Mouse (Mus musculus) hindbrain, embryonic 11.5 days (tissue): ENCODE data around the gene Nf1. TPM values are rescaled to one million over a fixed set of nuclear protein-coding genes. Genes with fewer than 3 reads are reported as not detected.

Experiments
- ATAC-seq: fragments of 200-750 bp; cut with Nextera tagmentation; 2 replicates; pipeline ENCODE4 v1.8.0; 2017; ENCODE audit warnings: mild to moderate bottlenecking, moderate TSS enrichment, moderate library complexity; ENCODE audit not compliant: low FRiP score
- DNase-seq: peaks from one replicate; pipeline ENCODE4 v3.0.0-alpha.2; 2015; ENCODE audit warnings: low spot score
- H3K27ac ChIP-seq: fragments of 300-500 bp; sonication (generic); 2 replicates; pipeline ENCODE4 v1.5.1; 2014; ENCODE audit warnings: mild to moderate bottlenecking, low read depth, low read length
- H3K27me3 ChIP-seq: fragments of 300-500 bp; sonication (generic); 2 replicates; pipeline ENCODE4 v1.6.1; 2014; ENCODE audit warnings: mild to moderate bottlenecking, low read length, moderate library complexity, mixed read lengths; ENCODE audit not compliant: control insufficient read depth, insufficient read depth
- H3K36me3 ChIP-seq: fragments of 300-500 bp; sonication (generic); 2 replicates; pipeline ENCODE4 v1.6.1; 2014; ENCODE audit warnings: mild to moderate bottlenecking, low read length, moderate library complexity, mixed read lengths; ENCODE audit not compliant: control insufficient read depth, insufficient read depth
- H3K4me1 ChIP-seq: fragments of 300-500 bp; sonication (generic); replicated peaks from 2 replicates; pipeline ENCODE4 v1.6.1; 2014; ENCODE audit warnings: low read length, mixed read lengths; ENCODE audit not compliant: control insufficient read depth, insufficient read depth
- H3K4me2 ChIP-seq: fragments of 300-500 bp; sonication (generic); replicated peaks from 2 replicates; pipeline ENCODE4 v1.6.1; 2014; ENCODE audit warnings: mild to moderate bottlenecking, low read depth, low read length
- H3K4me3 ChIP-seq: fragments of 300-500 bp; sonication (generic); 2 replicates; pipeline ENCODE4 v1.5.1; 2014; ENCODE audit warnings: low read depth, low read length
- H3K9ac ChIP-seq: fragments of 300-500 bp; sonication (generic); 2 replicates; pipeline ENCODE4 v1.6.1; 2014; ENCODE audit warnings: low read depth, low read length
- H3K9me3 ChIP-seq: fragments of 300-500 bp; sonication (generic); 2 replicates; pipeline ENCODE4 v1.6.1; 2016; ENCODE audit warnings: low read length; ENCODE audit not compliant: control insufficient read depth
- WGBS: fragments of 180-500 bp; shearing (Covaris S2); extraction: QIAGEN DNeasy Blood & Tissue Kit; methylation state at CpG from one replicate; pipeline ENCODE4 v1.1.7; 2014; 5-methylcytosine and 5-hydroxymethylcytosine counted together
- polyA plus RNA-seq: library from polyadenylated mRNA; unstranded; fragments of >200 nt; fragmentation: Nextera tagmentation; extraction: Ambion mirVana; gene quantifications from 2 replicates; pipeline ENCODE4 v1.2.1, GENCODE M21; 2014

Gene Nf1
- polyA plus RNA-seq, 1 experiment from 2014 or later = 14.9 TPM

DNA sequence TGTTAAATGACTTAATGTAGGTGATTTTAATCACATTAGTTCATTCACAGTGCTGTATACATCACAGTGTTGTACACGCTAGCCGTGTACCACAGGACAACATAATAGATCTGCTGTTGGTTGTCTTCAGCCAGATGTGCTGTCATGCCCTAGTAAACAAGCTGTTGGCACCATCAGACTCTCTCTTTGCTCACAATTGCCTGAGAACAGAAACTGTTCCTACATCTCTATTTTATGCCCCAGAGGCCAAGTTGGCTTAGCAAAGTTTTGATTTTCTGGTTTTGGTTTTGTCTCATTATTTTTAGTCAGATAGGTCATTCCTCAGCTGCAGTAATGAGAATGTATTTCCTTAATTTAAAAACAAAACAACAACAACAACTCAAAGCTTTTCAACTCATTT is 190.2 kb downstream of the Nf1 start:
- H3K9me3 ChIP-seq = no peaks in the 10 kb centered on the region
- no peaks in the 10 kb centered on the region for H3K4me1 ChIP-seq
- H3K4me2 ChIP-seq = no peak overlapping the region
- H3K27me3 ChIP-seq = no peaks in the 10 kb centered on the region
- no peak for DNase-seq
- H3K4me3 ChIP-seq = no peak overlapping the region
- H3K27ac ChIP-seq = no peak overlapping the region
- H3K36me3 ChIP-seq = no peaks in the 10 kb centered on the region
- no peak overlapping the region for H3K9ac ChIP-seq
- 95% methylated on average over 2 of the region's 2 CpGs for WGBS
- no peak for ATAC-seq

DNA sequence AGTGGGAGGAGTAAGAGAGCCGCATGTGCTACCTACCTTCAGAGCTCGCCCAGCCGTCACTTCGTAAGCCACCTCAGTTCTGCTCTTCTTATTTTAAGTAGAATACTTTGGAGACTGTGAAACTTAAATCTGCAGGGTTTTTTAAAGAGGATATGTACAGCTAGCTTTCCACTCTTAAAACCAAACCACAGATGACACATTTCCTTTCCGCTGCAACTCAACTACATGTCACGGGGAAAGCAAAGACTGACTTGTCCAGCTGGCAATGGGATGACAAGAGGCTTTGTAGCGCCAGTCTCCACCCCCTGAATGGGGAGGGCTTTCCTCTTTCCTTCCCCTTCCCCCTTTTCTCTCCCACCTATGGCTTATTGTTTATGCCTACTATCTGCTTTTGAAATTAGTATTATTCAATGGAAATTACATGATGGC is 190.9 kb downstream of the Nf1 start, which contains the start of the genes Evi2 and Evi2a:
Gene Evi2, minus strand, starts transcription at position 257 of the 429 bp plus-strand sequence.
Gene Evi2a, minus strand, starts transcription at position 277 of the 429 bp plus-strand sequence.
- ATAC-seq = no peak

DNA sequence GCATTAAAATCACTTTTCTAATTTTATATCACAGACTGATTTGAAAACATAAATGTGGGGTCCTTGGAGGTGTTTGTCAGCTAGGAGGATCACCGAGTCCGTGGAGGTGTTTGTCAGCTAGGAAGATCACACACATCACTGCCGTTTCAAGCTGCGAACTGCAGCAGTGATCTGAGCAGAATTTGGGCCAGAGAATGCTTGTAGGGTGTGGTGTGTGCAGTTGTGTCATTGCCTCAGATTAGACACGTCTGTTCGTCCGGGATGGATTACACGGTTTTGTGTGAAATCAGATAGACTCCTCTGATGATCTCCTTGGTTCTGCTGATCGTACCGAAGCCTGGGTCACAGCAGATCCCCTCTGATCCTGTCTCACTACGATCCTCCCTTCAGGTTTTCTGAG is 191.3 kb downstream of the Nf1 start:
- no peak overlapping the region for H3K27ac ChIP-seq
- no peaks in the 10 kb centered on the region for H3K27me3 ChIP-seq
- 93% methylated on average over 11 of the region's 11 CpGs for WGBS
- H3K4me3 ChIP-seq = no peak overlapping the region
- no peaks in the 10 kb centered on the region for H3K9me3 ChIP-seq
- DNase-seq (no peak), ATAC-seq (no peak)
- no peak overlapping the region for H3K9ac ChIP-seq
- H3K36me3 ChIP-seq = no peaks in the 10 kb centered on the region
- no peak overlapping the region for H3K4me2 ChIP-seq
- no peaks in the 10 kb centered on the region for H3K4me1 ChIP-seq

More for the DNA sequence above, 190.9 kb downstream of the Nf1 start, which contains the start of the genes Evi2 and Evi2a:
- Histone ChIP-seq H3K4me2 (no peak within 1 kb of the TSS), H3K9ac (no peak within 1 kb of the TSS), H3K4me3 (no peak within 1 kb of the TSS), H3K9me3 (no peaks in the 10 kb centered on the region), H3K36me3 (no peaks in the 10 kb centered on the region), H3K27ac (no peak within 1 kb of the TSS), H3K4me1 (no peaks in the 10 kb centered on the region), H3K27me3 (no peaks in the 10 kb centered on the region)
- WGBS = 90% methylated on average over 7 of the region's 7 CpGs
- no peak for DNase-seq

DNA sequence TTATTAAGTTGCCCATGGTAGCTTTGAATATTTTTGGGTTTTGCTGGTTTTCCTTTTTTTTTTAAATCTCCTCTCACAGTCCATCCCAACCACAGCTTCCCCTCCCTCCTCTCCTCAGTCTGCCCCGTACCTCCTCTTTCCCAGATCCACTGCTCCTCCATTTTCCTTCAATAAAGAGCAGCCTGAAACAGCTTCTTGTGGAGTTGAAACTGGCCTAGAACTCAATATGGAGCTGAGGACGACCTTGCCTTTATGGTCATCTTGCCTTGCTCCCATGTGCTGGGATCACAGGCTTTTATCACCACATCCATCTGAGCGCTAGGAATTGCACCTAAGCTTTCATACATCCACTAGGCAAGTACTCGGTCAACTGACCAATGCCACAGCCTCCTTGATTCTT is 192.0 kb downstream of the Nf1 start:
- Histone ChIP-seq H3K9me3 (no peaks in the 10 kb centered on the region), H3K9ac (no peak overlapping the region), H3K27me3 (no peaks in the 10 kb centered on the region), H3K36me3 (no peaks in the 10 kb centered on the region), H3K4me2 (no peak overlapping the region), H3K4me3 (no peak overlapping the region), H3K27ac (no peak overlapping the region), H3K4me1 (no peaks in the 10 kb centered on the region)
- no peak for ATAC-seq
- no peak for DNase-seq
- WGBS = 92% methylated on average over 4 of the region's 4 CpGs

DNA sequence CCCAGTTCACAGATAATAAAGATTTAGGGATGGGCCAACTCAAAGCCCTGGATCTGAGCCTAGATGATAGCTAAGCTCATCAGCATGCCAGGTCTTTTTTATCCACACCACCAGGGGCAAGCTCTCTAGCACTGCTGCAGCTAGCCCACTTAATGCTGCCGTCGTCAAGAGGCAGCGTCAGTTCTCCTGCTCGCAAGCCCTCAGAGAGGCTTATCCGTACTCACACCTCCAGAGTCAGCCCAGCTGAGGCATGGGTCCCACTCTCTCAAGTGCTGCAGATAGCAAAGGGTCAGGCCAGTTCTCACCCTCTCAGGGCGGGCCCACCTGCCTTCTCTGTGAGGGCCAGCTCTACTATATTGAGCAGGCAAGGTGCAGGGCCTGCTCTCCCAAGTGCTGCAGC is 193.8 kb downstream of the Nf1 start:
- Histone ChIP-seq H3K9ac (no peak overlapping the region), H3K4me1 (no peaks in the 10 kb centered on the region), H3K36me3 (no peaks in the 10 kb centered on the region), H3K4me3 (no peak overlapping the region), H3K4me2 (no peak overlapping the region), H3K27ac (no peak overlapping the region), H3K27me3 (no peaks in the 10 kb centered on the region), H3K9me3 (no peaks in the 10 kb centered on the region)
- ATAC-seq (no peak), DNase-seq (no peak)
- 95% methylated on average over 6 of the region's 6 CpGs for WGBS

DNA sequence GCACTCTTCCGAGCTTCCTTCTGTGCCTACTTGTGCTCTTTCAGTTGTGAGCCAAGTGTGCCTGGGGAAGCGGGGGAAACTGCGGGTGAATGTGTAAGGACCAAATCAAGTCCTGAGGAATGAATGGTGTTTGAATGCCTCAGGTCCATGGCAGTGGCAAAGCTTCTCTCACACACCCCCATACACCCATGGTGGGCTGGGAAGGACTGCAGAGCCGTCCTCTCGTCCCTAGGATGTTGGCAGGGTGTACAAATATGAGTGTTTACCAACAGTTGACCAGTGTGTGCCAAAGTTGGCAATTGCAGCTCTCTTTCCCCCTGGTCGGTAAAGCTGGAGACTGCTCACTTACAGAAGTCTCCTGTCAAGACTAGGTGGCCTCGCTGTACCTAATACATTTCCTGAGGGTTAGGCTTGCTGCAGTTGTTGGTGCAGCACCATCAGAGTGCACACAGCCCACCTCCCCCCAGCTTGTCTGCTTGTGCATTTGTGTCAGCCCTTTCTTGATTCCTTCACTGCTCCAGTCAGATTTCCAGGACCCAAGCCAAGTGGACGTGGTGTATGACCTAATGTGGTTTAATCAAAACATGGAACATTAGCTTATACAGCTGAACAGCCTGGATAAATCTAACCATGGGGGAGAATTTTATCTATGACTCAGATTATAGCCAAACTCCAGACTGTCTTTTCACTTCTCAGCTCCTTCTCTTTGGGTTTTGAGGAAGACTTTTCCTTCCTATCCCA is 194.6 kb downstream of the Nf1 start:
- no peaks in the 10 kb centered on the region for H3K36me3 ChIP-seq
- WGBS = 91% methylated on average over 8 of the region's 8 CpGs
- H3K27me3 ChIP-seq = no peaks in the 10 kb centered on the region
- no peaks in the 10 kb centered on the region for H3K4me1 ChIP-seq
- no peak overlapping the region for H3K27ac ChIP-seq
- DNase-seq = no peak
- no peak overlapping the region for H3K4me2 ChIP-seq
- no peak for ATAC-seq
- H3K4me3 ChIP-seq = no peak overlapping the region
- no peak overlapping the region for H3K9ac ChIP-seq
- no peaks in the 10 kb centered on the region for H3K9me3 ChIP-seq

DNA sequence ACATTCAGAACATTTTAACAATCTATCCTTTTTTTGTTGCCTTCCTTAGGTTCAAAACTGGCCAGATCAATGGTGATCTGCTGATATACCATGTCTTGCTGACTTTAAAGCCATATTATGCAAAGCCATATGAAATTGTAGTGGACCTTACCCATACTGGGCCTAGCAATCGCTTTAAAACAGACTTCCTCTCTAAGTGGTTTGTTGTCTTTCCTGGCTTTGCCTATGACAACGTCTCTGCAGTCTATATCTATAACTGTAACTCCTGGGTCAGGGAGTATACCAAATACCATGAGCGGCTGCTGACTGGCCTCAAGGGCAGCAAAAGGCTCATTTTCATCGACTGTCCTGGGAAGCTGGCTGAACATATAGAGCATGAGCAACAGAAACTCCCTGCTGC is 196.1 kb downstream of the Nf1 start:
- Histone ChIP-seq H3K4me3 (no peak overlapping the region), H3K27ac (no peak overlapping the region), H3K9ac (no peak overlapping the region), H3K4me1 (no peaks in the 10 kb centered on the region), H3K36me3 (no peaks in the 10 kb centered on the region), H3K9me3 (no peaks in the 10 kb centered on the region), H3K4me2 (no peak overlapping the region), H3K27me3 (no peaks in the 10 kb centered on the region)
- ATAC-seq (no peak), DNase-seq (no peak)
- 96% methylated on average over 4 of the region's 4 CpGs for WGBS

DNA sequence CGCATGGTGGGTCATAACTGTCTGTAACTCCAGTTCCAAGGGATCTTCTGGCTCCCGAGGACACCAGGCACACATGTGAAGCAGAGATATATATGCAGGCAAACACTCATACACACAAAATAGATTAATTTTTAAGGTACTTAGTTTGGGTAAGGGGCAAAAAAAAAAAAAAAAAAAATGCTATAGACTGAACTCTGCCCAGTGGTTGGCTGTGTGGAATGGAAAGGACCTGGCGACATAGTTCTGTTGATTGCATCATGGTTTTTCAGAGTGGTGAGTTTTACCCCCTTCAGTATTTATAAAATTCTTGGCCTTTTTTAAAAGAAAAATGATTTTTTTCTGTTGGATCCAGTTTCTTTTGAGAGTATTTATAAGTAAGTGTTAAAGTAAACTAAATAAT is 196.8 kb downstream of the Nf1 start:
- no peaks in the 10 kb centered on the region for H3K4me1 ChIP-seq
- DNase-seq (no peak), ATAC-seq (no peak)
- H3K36me3 ChIP-seq = 0 out of 2 replicates have a peak, but pooled peaks cover 2% of the 10 kb centered on the region
- 95% methylated on average over 3 of the region's 3 CpGs for whole genome bisulfite sequencing
- no peaks in the 10 kb centered on the region for H3K27me3 ChIP-seq
- no peak overlapping the region for H3K4me3 ChIP-seq
- no peak overlapping the region for H3K9ac ChIP-seq
- H3K4me2 ChIP-seq = no peak overlapping the region
- H3K27ac ChIP-seq = no peak overlapping the region
- H3K9me3 ChIP-seq = no peaks in the 10 kb centered on the region

DNA sequence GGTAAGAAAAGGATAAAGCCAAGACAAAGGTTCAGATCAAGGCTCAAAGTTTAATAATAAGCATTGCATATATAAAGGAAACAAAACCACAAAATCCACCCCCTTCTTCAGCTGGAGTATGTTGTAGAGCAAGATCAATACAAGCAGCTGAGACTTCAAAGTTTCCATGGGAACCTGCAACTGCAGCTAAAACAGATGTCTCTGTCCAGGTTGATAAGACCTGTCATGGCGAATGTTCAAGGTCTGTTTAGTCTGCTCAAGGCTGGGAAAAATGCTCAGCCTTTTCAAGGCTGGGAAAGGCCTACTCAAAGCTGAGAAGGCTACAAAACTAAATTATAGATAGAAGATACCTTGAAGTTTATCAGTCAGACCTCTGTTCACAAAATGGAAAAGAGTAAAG is 213.1 kb downstream of the Nf1 start:
- H3K36me3 ChIP-seq = peaks cover 10% of the 10 kb centered on the region; the same call in 1 of the 2 replicates
- H3K4me3 ChIP-seq = no peak overlapping the region
- WGBS = 88% methylated on average over 1 of the region's 1 CpGs
- H3K9me3 ChIP-seq = no peaks in the 10 kb centered on the region
- DNase-seq = no peak
- H3K4me1 ChIP-seq = no peaks in the 10 kb centered on the region
- no peak overlapping the region for H3K9ac ChIP-seq
- no peak overlapping the region for H3K4me2 ChIP-seq
- ATAC-seq = no peak
- H3K27me3 ChIP-seq = no peaks in the 10 kb centered on the region
- H3K27ac ChIP-seq = no peak overlapping the region
